Mouse (Mus musculus): ENCODE measurements at regions not wholly inside any gene's neighbourhood (a gene's known extent, or its start where the extent isn't known, plus 50 kb on each side); places are given as distances from the start of the nearest gene placed in this dataset.
"Not testable (repeated sequence)": the region's sequence is repeated elsewhere in the genome, so short reads cannot be mapped to it uniquely, and the experiment has no call there.

DNA sequence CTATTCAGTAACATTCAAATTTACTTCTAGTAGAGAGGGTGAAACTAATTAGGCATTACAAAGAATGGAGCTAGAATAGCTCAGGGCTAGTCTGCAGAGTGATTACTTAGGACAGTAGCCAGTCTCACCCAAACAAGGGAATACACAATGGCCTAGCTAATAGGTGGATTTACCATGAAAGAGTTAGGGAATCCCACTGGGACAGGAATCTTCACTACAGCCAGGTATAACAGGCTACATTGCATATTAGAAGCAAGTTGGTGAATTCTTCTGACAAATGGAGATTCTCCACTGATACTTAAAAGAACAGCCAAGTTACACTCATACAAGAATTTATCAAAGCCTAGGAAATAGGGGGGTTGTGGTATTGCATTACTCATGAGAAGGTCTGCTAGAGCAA lies 670.2 kb upstream of the Chrm3 start:
- DNase-seq, result not testable (repeated sequence)

DNA sequence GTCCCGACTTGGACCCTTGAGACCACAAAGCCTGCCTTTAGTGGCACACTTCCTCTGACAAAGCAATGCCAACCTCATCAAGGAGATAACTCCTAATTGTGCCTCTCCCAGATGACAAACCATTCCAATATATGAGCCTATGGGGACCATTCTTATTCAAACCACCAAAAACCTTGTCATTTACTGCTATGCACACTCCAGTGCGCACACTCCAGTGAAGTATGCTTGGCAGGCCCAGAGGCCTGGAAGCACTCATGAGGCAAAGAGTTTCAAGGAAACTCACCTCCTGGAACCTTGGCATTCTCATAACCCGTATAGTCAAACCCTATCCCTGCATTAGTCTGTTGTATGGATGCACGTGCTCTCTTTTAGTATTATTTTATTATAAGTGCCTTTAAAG lies 669.7 kb upstream of the Chrm3 start:
- no peak for DNase-seq

DNA sequence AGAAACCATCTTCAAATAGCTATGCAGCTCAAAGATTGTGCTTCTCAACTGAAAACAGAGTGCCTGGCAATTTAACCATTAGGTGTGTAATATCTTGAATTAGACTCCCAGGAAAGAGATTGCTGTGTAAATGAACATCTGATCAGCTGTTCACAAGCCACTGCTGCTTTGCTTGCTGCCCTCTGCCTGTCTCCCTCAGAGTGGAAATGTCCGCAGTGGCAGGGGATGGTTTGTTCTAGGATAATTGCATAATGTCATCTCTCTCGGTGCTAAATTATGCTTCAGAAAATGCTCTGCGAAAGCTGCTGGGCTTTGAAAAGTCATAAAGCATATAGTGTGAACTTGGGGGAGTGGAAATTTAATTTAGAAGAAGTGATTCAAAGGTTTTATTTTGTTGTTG lies 665.3 kb upstream of the Chrm3 start:
- no peak for DNase-seq

DNA sequence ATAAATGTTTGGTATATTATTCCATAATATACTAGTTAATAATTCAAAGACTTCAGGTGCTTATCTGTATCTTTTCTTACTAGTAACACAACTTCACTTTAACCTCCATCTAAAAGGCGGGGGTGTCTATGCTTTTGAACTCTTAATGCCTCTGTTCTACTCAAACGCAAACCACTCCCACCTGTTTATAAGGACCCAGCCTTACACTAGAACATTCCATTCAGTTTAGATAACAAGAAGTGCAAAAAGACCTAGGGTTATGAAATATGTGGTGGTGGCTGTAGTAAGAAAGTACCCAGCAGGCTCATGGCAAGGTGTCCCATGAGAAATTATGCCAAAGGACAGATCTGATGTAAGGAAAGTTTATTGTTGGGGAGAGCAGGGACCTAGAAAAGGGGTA lies 663.8 kb upstream of the Chrm3 start:
- DNase-seq, result no peak

DNA sequence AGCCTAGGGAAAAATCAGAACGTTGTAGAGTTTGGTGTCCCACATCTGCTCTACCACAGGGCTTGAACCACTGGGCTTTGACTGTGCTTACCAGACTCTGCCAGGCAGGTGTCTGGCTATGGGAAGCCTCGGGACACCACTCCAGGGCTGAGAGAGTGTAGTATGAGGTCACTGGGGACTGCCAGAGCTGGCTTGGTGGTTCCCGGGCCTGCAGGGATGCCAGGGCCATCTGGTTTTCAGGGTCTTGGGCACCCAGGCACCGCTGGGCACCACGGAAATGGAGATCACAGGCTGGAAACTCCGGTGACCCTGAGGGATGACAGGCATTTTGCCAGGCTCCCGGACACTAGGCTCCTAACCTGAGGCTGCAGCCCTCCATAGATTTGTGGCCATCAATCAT lies 656.9 kb upstream of the Chrm3 start:
- DNase-seq, result peak; percentile 9

DNA sequence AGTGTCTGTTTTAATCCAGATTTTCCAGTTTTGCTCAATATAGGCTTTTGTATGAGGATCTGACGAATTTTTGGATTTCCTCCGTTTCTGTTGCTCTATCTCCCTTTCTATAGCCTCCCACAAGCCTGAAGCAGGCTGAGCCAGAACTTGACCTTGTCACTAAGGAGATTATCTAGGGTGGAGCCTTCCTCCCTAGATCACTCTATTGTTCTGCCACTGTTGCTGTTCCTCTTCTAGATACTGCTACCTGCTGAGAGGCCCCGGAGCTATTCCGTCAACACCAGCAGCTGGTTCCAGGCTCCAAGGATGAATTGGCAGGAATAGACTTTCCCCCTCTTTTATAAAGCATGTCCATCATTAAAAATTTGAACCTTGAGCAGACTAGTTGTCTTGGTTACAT lies 644.7 kb upstream of the Chrm3 start:
- DNase-seq, result no peak

DNA sequence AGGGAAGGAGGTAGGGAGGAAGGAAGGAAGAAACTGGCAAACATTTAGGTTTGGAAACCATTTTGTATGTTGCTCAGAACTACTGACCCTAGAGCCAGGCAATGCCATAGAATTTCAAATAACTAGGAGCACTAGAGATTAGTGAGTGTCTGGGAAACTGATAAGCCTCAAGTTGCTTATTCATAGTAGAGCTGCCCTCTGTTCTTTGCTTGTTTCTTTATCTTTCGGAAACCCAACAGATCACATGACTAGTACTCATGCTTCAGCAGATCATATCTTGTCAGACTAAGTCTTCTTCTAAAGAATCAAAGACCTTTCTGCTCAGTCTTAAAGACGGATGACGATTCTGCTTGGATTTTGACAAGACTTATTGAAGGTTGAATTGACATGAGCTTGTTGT lies 630.5 kb upstream of the Chrm3 start:
- no peak for DNase-seq

DNA sequence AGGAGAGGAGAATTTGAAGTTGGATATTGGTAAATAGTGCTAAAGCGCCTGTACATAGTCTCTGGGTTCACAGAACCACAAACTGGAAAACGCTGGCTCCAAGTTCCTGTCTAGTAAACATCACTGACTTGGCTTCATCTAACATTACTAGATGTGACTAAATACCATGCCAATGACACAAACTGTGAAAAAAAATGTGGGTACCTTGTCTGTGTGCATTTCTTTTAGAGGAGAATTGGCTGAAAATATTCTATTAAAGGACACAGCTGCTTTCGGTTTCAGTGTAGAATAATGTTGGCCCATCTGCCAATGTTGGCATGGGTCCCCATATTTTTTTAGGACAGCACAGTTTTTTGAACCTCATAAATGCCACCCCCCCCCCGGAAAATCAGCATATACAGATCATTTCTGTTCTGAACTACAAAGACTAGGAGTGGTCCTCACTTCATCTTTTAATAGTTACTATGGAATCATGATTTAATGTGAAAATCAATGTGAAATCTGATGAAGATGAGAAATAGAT lies 629.9 kb upstream of the Chrm3 start:
- no peak for DNase-seq

DNA sequence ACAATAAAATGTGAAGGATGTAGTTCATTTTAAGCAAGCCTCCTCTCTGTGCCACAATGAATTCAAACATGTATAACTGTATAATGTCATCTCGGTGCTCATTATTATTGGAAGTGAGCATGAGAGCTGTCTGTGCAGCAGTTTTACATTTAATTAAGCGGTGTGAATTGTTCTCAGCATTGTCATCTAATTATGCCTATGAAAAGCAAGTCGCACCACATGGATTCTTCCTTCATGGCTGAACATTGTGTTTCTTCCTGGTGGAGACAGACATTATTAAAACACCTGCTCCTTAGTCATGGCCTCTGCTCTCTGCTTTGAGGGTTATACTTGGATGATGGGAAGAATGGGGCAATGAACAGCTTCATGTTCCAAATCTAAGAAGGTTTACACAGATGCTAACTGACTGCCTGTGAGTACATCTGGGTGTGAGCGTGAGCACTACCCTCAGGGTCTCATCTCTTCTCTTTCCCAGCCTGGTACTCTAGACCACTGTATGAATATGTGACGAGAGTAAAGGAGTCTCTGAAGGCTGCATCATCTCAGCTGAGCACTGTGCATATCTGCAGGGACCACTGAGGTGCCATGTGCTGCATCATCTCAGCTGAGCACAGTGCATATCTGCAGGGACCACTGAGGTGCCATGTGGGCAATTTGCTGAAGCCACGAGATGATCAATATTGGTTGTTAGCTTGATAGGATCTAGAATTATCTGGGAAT lies 628.6 kb upstream of the Chrm3 start:
- DNase-seq, result no peak

DNA sequence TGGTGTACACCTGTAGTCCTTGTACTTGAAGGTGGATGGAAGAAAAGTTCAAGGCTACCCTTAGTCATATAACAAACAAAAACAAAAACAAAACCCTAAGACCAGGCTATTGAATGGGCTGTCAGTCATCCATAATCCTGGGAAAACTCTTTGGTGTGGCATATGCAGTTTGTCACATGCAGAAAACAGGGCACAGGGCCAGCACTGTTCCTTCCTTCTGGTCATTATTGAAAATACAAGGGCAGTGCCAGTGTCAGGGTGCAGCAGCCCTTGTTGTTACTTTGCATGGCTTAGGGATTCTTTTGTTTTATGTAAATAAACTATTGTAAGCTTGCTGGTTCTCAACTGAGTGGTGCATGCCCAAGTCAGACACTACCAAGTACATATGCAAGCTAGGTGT lies 623.1 kb upstream of the Chrm3 start:
- no peak for DNase-seq

DNA sequence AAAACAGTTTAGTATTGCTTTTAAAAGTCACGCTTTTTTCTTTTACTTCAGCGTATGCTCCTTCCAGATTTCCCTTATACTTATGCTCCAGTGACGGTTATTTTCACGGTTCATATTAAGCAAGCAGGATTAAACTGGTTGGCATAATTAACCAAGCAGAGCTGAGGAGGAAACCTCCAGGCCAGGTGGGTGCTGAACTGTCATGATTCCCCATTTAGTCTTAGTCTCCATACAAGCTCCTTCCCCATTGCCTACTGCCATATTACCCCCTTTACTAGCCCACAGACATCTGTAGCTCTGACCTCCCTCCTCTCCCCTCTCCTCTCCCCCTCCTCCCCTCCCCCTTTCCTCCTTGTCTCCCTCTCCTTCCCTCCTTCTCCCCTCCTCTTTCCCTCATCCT lies 621.9 kb upstream of the Chrm3 start:
- no peak for DNase-seq

DNA sequence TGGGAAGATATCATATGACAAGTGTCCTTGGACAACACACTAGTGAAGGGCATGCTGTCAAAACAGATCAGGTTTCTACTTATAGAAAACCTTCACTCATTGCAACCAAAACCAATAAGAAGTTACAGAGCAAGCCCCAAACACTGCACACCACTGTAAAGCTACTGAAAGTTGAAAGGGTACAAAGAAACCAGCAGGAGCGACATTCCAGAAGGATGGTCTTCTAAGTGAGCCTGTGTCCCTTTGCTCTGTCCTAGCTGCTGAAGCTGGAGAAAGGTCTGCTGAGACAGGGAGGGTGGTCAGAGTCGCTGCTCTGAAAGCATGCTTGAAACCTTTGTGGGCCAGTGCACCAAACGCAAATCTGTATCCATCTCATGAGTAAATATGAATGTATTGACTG lies 611.3 kb upstream of the Chrm3 start:
- no peak for DNase-seq

DNA sequence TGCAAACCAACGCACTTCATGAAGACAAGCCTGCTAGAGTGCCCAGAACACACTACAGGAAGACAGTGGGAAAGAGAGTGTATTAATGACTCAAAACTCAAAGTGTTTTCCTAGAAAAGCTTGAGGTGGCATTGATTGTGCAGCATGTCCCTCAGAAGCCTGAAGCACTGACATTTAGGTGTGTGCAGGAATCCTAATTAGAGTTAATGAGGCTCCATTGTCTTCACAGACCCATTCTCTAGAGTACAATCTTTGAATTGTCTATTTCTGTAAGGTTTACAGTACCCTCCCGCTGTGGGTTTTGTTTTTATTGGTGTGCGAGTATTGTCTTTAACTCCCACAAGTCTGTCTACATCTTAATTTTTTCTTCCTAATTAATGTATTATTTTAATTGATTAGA lies 610.1 kb upstream of the Chrm3 start:
- DNase-seq, result no peak

DNA sequence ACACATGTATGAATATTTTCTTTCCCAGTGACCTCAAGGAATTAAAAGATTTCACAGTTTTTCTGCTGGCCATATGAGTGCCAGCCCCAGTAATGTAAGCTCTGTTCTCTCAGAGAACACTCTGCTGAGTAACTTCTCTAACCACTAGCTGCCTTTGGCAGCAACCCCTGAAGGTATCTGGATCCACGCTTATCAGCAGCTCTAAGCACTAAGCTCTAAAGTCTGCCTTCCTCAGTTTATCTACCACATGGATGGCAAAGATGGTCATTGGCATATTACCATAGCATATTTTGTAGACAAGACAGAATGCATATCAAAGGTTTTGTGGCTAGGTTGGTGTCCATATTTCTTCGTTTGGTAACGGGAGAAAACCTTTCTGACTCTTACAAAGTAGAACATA lies 592.3 kb upstream of the Chrm3 start:
- no peak for DNase-seq

DNA sequence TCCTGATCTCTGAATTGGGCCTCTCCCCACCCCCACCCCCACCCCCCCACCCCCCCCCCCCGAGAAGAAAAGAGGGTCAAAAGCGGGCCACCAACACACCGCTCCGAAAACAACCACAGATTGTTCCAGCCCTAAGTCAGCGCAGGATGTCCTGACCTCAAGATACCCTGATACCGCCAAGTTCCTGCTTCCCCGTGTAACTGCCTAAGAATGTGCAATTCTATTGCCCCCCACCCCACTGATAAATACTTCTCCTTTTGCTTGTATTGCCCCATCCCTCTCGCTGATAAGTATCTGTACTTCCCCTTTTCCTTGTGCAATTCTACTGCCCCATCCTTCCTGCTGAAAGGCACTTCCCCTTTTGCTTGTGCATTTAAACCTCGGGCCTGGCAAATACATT lies 590.0 kb upstream of the Chrm3 start:
- not testable (repeated sequence) for DNase-seq

DNA sequence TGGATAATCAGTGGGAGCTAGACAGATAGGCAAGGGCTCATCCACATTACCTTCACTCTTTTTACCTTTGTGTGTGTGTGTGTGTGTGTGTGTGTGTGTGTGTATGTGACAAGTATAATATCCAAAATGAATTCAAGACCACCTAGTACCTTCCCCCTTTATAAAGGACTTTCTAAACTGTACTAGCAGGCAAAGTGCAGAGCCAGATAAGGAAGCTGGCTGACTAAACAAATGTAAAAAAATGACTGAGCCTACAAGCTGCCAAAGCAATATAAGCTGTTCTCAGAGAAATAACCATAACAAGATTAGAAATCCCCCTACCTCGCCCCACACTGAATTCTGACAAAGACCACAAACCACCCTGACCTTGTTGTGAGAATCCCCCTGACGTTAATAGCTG lies 586.8 kb upstream of the Chrm3 start:
- no peak for DNase-seq

DNA sequence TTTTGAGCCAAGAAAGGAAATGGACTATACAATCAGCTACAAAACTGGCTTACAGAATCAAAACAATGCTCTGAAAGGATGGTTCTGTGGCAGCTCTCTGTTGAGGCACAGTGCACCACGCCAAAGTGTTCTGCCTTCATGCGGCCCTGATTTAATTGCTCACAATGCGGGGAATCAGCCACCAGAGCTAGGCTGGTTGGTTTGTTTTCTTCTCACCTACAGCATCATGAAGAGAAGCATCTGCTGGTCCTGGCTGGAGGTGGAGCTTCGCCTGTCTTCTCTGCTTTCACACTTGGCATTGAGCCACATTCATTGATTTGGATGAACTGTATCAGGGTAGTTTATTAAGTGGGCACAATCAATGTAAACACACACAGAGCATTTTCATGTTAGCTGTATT lies 583.2 kb upstream of the Chrm3 start:
- no peak for DNase-seq

DNA sequence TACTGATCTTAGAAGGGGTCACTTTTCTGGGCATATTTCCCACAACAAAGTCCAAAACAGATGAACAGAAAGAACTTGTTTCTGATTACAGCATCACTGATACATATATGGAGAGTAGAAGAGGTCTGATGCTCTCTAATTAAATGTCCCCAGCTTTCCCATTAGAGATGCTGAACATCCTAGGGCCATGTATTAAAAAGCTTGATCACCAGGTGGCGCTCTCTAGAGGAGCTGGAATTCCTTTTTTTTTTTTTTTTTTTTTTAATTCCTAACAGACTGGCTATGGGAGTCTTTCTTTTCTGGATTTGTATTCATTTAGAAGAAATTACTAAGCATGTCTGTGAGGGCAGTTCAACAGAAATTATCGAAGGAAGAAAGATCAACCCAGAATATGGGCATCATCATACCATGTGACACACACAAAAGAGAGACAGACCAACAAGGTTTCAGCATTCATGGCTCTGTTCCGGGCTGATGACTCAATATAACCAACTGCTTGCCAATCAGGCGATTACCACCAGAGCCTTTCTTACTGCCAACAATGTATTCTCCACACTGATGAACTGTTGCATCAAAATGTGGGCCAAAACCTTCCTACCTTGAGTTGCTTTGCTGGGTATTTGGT lies 581.5 kb upstream of the Chrm3 start:
- DNase-seq, result peak; percentile 60

DNA sequence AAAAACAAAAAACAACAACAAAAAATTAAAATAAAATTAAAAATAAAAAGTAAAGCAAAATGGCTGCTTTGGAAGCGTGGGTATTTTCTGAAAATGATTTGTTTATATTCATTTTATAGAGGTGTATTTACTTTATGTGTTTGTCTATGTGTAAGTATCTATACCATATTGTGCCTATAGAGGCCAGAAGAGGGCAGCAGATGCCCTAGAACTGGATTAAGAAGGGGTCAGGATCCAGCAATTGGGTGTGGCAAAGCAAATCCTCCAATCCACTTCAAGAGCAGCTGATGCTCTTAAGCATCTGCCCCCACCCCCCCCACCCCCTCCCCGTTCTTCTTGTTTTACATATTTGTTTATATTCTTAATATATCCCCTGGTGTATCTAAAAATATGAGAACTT lies 577.6 kb upstream of the Chrm3 start:
- no peak for DNase-seq

DNA sequence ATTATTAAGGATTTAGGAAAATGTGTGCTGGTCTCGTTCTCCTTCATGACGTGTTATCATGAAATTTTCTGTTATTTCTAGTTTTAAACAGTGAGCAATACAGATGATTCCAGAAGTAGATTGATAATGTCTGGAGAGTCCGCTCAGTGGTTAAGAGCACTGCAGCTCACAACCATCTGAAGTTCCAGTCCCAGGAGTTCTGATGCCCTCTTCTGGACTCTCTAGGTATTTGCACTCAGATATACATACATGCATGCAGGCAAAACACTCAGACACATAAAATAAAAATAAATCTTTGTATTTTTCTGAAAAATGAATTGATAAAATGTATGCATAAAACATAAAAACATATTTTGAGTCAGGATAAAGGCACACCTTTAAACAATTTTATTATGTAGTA lies 570.1 kb upstream of the Chrm3 start:
- no peak for DNase-seq

DNA sequence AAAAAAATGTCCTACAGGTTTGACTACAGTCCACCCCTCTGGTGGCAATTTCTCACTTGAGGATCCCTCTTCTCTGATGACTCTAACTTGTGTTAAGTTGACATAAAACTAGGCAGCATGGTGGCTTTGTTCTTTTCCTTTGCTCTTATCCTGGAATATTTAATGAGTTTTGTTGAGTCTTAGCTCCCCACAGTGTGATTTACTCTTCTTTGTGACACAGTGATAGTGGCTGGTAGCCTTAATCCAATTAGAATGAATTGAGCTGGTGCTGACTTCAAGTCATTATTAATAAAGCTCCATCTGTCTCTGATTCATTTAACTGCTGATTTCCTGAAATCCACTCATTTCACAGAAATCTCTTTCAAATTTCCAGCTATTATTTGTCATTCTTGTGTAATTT lies 553.7 kb upstream of the Chrm3 start:
- DNase-seq, result no peak

DNA sequence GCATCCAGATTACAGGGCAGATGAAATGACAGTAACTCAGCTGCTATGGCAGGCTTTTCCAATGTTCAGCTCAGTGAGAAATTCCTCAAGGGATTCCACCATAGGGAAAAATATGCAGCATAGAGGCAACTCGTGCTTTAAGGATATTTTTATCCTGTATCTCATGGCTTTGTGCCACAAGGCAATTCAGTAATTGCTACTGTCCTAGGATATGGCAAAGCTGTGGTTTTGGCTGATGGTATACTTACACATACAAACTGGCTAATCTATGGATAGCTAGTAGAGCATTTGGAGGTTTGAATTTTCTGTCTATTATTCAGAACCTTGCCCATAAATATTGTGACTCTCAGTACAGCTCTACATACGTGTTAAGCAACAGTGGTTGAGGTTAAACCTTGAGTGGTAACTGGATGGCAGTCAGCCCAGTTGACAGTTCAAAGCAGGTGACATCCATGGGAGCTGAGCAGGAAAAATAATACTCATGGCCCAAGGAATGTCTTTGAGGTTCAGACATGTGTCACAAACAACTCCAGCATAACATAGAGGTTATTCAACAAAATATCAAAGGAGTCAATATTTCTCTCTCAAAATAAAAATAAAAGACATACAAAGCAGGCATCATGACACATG lies 548.6 kb upstream of the Chrm3 start:
- peak; percentile 5 for DNase-seq

DNA sequence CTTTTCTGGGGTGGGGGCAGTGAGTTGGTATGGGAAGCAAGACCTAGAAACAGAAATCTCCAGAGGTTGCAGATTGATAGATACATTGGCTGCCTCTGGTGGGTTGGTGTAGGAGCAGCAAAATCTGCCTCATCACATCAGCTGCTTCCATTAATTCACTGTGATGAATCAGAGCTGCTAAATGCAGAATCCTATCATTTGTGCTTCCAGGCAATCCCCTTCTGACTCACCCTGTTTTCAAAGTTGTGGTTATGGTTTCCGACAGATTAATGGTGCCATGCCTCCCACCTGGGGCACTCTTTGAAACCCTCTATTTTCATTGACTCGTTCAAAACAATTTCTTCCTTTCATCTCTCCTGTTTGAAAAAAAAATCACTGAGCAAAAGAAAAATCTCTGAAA lies 507.2 kb upstream of the Chrm3 start:
- no peak for DNase-seq

Measured in adrenal gland, postnatal 10 days (tissue).